Mouse (Mus musculus): Measurements from ENCODE around the gene Bbs9. TPM values are rescaled to one million over a fixed set of nuclear protein-coding genes. Genes with fewer than 3 reads are reported as not detected.

Gene Bbs9
- 11.4 and 12.0 TPM in 2 replicates for polyA plus RNA-seq (2012; rRNA removed; ENCODE audit: low replicate concordance)

DNA sequence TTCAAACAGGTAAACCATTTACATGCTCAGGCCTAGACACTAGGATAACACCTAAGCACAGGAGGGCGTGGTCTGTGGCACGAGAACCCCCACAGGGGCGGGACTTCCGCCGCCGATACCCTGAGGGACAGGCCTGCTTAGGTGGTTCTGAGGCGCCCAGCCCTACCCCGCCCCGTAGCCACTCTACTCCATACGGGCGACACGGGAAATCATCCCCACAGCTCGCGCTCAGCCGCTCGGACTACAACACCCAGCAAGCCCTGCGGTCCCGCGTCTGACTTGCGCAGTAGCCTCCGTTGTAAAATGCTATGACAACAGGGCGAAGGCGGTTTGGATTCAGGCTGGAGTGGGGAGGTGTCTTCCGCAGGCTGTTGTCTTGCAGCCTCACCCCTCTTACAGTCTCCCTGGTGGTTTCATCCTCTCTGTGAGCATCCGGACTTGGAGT lies at the start of gene Bbs9:
Bbs9 (plus strand) TSS at position 292 of the 445 bp plus-strand sequence.

DNA sequence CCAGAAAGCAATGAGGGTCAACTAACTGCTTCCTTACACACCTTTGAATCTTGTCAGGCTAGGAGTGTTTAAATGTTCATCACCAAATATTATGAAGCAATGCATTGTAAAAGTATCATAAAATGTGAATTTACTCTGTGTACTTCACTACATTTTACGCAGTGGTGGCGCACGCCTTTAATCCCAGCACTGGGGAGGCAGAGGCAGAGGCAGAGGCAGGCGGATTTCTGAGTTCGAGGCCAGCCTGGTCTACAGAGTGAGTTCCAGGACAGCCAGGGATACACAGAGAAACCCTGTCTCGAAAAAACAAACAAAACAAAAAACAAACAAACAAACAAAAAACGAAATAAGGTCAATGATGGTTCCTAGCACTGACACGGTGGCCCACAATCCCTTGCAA lies 21.5 kb upstream of the Bbs9 start, which contains the start of gene Gm17545:
Gm17545 (plus strand) TSS at position 301 of the 400 bp plus-strand sequence.

DNA sequence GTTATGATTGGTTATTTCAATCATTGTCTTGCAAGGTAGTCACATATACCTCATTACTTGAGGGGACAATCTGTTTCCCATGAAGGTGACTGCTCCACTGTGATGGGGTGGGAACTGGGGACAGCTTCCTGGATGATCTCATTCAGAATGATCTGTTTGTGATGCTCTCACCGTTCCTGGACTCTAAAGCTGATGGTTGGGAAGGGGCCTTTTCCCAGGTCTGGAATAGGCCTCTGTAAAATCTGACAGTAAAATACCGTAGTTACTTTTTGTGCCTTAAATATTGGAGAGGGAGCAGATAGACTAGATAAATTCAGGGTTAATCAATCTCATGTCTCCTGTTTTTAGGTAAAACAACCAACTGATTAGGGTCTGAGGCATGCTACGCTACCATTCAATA lies 5.9 kb upstream of the Bbs9 start, which contains the start of gene Rp9:
Rp9 (minus strand) TSS at position 101 of the 400 bp plus-strand sequence.

Other genes starting within 250 kb of the Bbs9 start
- gene Zfp599, start 215.8 kb upstream of the Bbs9 start, polyA plus RNA-seq (2012; rRNA removed; ENCODE audit: low replicate concordance) = 0.12 and 0.27 TPM in 2 replicates
- gene Zfp810, start 168.1 kb upstream of the Bbs9 start, polyA plus RNA-seq (2012; rRNA removed; ENCODE audit: low replicate concordance) = 5.8 and 7.8 TPM in 2 replicates
- gene Anln, start 86.5 kb upstream of the Bbs9 start, polyA plus RNA-seq (2012; rRNA removed; ENCODE audit: low replicate concordance) = 0.53 and 1.2 TPM in 2 replicates
- 0.18 and 0.72 TPM in 2 replicates for gene 9530077C05Rik, start 64.2 kb upstream of the Bbs9 start, polyA plus RNA-seq (2012; rRNA removed; ENCODE audit: low replicate concordance)
- not detected in 2 replicates for gene Gm17545, start 21.4 kb upstream of the Bbs9 start, polyA plus RNA-seq (2012; rRNA removed; ENCODE audit: low replicate concordance)
- 40.6 and 147 TPM in 2 replicates for gene Rp9, start 6.0 kb upstream of the Bbs9 start, polyA plus RNA-seq (2012; rRNA removed; ENCODE audit: low replicate concordance)